Mouse (Mus musculus) regulatory T cell (primary cell): ENCODE measurements at regions not wholly inside any gene's neighbourhood (a gene's known extent, or its start where the extent isn't known, plus 50 kb on each side); places are given as distances from the start of the nearest gene placed in this dataset.
"Not testable (repeated sequence)": the region's sequence is repeated elsewhere in the genome, so short reads cannot be mapped to it uniquely, and the experiment has no call there.

Experiments
- in situ Hi-C: fragments of 300-600 bp; cut with MboI, MseI; formaldehyde crosslinking; loops from one replicate; pipeline ENCODE4 v1.15.1; 2025; ENCODE audit warnings: high pct_unique_total_duplicates

DNA sequence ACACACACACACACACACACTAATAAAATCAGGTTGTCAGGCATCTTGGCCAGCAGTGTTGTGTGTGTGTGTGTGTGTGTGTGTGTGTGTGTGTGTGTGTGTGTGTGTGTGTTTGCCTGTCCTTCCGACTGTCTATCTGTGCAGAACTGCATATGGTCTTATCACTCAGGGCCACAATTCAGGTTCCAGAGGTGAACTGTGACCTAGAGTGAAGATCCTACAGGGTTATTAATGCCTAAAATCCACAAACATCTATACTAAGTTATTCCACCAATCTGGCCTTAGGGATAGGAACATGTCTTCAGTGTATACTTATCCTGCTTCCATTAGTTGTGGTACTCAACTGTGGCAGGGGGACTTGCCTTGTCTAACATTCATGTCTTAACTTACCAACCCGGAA lies 96.7 kb downstream of the Zfp369 start:
- in situ Hi-C loops, result loop anchor here (5.0 kb wide), 1 partner anchor 212 kb away; no protein-coding TSS in a partner anchor

DNA sequence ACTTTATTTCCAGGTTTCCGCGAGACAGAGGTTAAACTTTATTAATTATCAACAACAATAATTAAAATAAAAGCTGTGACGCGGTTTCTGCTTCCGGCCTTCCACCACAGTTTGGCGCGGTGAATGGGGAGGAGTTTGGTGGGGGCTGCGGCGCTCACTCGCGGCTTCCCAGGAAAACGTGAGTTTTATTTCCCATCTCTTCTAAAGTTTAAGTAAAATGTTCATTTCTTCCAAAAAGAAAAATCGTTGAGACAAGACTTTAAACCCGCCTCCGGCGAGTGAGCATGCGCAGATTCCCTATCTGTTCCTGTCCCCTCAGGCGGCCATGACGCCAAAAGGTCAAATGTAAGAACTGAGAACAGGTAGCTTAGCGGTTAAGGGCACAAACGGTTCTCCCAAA lies 100.8 kb downstream of the Zfp369 start:
- in situ Hi-C loops, result loop anchor here (5.0 kb wide), 1 partner anchor 208 kb away; no protein-coding TSS in a partner anchor

DNA sequence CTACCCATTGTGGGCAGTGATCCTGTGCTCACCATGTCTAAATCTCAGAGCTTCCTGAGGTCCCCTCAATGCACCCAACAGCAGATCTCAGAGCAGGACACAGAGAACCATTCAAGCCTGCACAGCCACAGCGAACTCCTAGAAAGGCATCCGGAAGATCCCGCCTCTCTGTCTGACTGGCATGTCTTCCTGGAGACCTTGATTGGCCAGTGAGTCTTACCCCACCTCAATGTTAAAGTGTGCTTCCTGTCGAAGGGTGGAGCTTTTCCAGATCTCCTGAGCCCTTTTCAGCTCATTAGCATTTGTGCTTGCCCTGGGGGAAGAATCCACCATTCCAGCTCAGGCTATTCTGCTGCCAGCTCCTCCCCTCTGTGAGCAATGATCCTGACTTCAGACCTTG lies 97.5 kb upstream of the Gm10139 start:
- in situ Hi-C loops, result loop anchor here (5.0 kb wide), 1 partner anchor 147 kb away; no protein-coding TSS in a partner anchor

DNA sequence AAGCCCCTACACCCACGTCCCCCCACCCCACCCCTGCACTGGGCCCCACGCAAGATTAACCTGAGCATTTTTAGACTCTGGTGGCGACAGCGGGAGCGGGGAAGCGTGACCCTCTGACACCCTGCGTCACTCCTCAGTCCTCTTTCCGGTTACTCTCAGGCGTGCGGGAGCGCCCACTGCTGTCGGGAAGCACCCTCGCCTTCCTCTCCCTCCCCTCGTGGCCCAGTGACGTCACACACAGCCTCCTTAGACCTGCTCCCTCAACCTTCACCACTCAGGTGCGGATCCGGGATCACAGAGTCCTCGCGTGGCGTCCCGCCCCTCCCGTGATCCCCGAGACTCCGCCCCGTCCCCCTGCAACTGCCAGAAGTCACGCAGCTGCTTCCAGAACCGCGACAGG lies 92.3 kb upstream of the Gm10139 start:
- in situ Hi-C loops, result not testable (repeated sequence)
